Mouse (Mus musculus): ENCODE measurements at regions not wholly inside any gene's neighbourhood (a gene's known extent, or its start where the extent isn't known, plus 50 kb on each side); places are given as distances from the start of the nearest gene placed in this dataset.

- peak; percentile 42; the same call in 1 of the 2 replicates for ATAC-seq (ENCODE audit: insufficient number of reproducible peaks, insufficient read depth, low FRiP score, low read depth)
- H3K27me3 ChIP-seq (ENCODE audit: control insufficient read depth, insufficient read depth, low read length), result no peaks in the 10 kb centered on the region
- no peaks in the 10 kb centered on the region for H3K36me3 ChIP-seq (ENCODE audit: control insufficient read depth, insufficient read depth, low read length)
- H3K9me3 ChIP-seq (ENCODE audit: control insufficient read depth, low read depth, low read length), result no peaks in the 10 kb centered on the region
- no peak overlapping the region for H3K27ac ChIP-seq (ENCODE audit: low read length)
- H3K9ac ChIP-seq (replicated peaks; ENCODE audit: low read depth, low read length), result no peak overlapping the region
- WGBS, result 59% methylated on average over 8 of the region's 8 CpGs
- no peak overlapping the region for H3K4me3 ChIP-seq (ENCODE audit: low read depth, low read length)
- no peaks in the 10 kb centered on the region for H3K4me1 ChIP-seq (ENCODE audit: control insufficient read depth, insufficient read depth, low read length)
- H3K4me2 ChIP-seq (replicated peaks; ENCODE audit: low read depth, low read length), result no peak overlapping the region
Measured at GRCm38 (mm10) chr3:4796909-4797566, 953.6 kb upstream of the Gm8797 start.

GRCm38 (mm10) chr3:4797567-4797940, 953.1 kb upstream of the Gm8797 start:
- no peaks in the 10 kb centered on the region for H3K9me3 ChIP-seq (ENCODE audit: control insufficient read depth, low read depth, low read length)
- WGBS, result 82% methylated on average over 6 of the region's 6 CpGs
- no peak overlapping the region for H3K4me3 ChIP-seq (ENCODE audit: low read depth, low read length)
- no peak overlapping the region for H3K4me2 ChIP-seq (replicated peaks; ENCODE audit: low read depth, low read length)
- H3K27ac ChIP-seq (ENCODE audit: low read length), result no peak overlapping the region
- H3K27me3 ChIP-seq (ENCODE audit: control insufficient read depth, insufficient read depth, low read length), result no peaks in the 10 kb centered on the region
- H3K4me1 ChIP-seq (ENCODE audit: control insufficient read depth, insufficient read depth, low read length), result no peaks in the 10 kb centered on the region
- no peaks in the 10 kb centered on the region for H3K36me3 ChIP-seq (ENCODE audit: control insufficient read depth, insufficient read depth, low read length)
- no peak overlapping the region for H3K9ac ChIP-seq (replicated peaks; ENCODE audit: low read depth, low read length)
- ATAC-seq (ENCODE audit: insufficient number of reproducible peaks, insufficient read depth, low FRiP score, low read depth), result no peak

- Histone ChIP-seq H3K4me3 (ENCODE audit: low read depth, low read length) (no peak overlapping the region), H3K27ac (ENCODE audit: low read length) (no peak overlapping the region), H3K9me3 (ENCODE audit: control insufficient read depth, low read depth, low read length) (no peaks in the 10 kb centered on the region), H3K4me1 (ENCODE audit: control insufficient read depth, insufficient read depth, low read length) (no peaks in the 10 kb centered on the region), H3K36me3 (ENCODE audit: control insufficient read depth, insufficient read depth, low read length) (no peaks in the 10 kb centered on the region), H3K27me3 (ENCODE audit: control insufficient read depth, insufficient read depth, low read length) (no peaks in the 10 kb centered on the region), H3K9ac (replicated peaks; ENCODE audit: low read depth, low read length) (no peak overlapping the region), H3K4me2 (replicated peaks; ENCODE audit: low read depth, low read length) (no peak overlapping the region)
- 73% methylated on average over 3 of the region's 3 CpGs for WGBS
- ATAC-seq (ENCODE audit: insufficient number of reproducible peaks, insufficient read depth, low FRiP score, low read depth), result no peak
Measured at GRCm38 (mm10) chr3:4798366-4798765, 952.2 kb upstream of the Gm8797 start.

GRCm38 (mm10) chr3:4834459-4834858, 916.1 kb upstream of the Gm8797 start:
- WGBS, result 90% methylated on average over 1 of the region's 1 CpGs
- H3K4me1 ChIP-seq (ENCODE audit: control insufficient read depth, insufficient read depth, low read length), result no peaks in the 10 kb centered on the region
- H3K9ac ChIP-seq (replicated peaks; ENCODE audit: low read depth, low read length), result no peak overlapping the region
- H3K27me3 ChIP-seq (ENCODE audit: control insufficient read depth, insufficient read depth, low read length), result no peaks in the 10 kb centered on the region
- no peaks in the 10 kb centered on the region for H3K36me3 ChIP-seq (ENCODE audit: control insufficient read depth, insufficient read depth, low read length)
- no peak for ATAC-seq (ENCODE audit: insufficient number of reproducible peaks, insufficient read depth, low FRiP score, low read depth)
- H3K9me3 ChIP-seq (ENCODE audit: control insufficient read depth, low read depth, low read length), result no peaks in the 10 kb centered on the region
- H3K4me2 ChIP-seq (replicated peaks; ENCODE audit: low read depth, low read length), result no peak overlapping the region
- no peak overlapping the region for H3K4me3 ChIP-seq (ENCODE audit: low read depth, low read length)
- no peak overlapping the region for H3K27ac ChIP-seq (ENCODE audit: low read length)

GRCm38 (mm10) chr3:4835645-4836044, 915.0 kb upstream of the Gm8797 start:
- no peaks in the 10 kb centered on the region for H3K36me3 ChIP-seq (ENCODE audit: control insufficient read depth, insufficient read depth, low read length)
- 92% methylated on average over 1 of the region's 1 CpGs for WGBS
- H3K27me3 ChIP-seq (ENCODE audit: control insufficient read depth, insufficient read depth, low read length), result no peaks in the 10 kb centered on the region
- H3K4me2 ChIP-seq (replicated peaks; ENCODE audit: low read depth, low read length), result no peak overlapping the region
- no peak overlapping the region for H3K27ac ChIP-seq (ENCODE audit: low read length)
- no peaks in the 10 kb centered on the region for H3K9me3 ChIP-seq (ENCODE audit: control insufficient read depth, low read depth, low read length)
- H3K9ac ChIP-seq (replicated peaks; ENCODE audit: low read depth, low read length), result no peak overlapping the region
- no peak overlapping the region for H3K4me3 ChIP-seq (ENCODE audit: low read depth, low read length)
- H3K4me1 ChIP-seq (ENCODE audit: control insufficient read depth, insufficient read depth, low read length), result no peaks in the 10 kb centered on the region
- no peak for ATAC-seq (ENCODE audit: insufficient number of reproducible peaks, insufficient read depth, low FRiP score, low read depth)

- no peak for ATAC-seq (ENCODE audit: insufficient number of reproducible peaks, insufficient read depth, low FRiP score, low read depth)
- Histone ChIP-seq H3K27me3 (ENCODE audit: control insufficient read depth, insufficient read depth, low read length) (no peaks in the 10 kb centered on the region), H3K4me3 (ENCODE audit: low read depth, low read length) (no peak overlapping the region), H3K9me3 (ENCODE audit: control insufficient read depth, low read depth, low read length) (no peaks in the 10 kb centered on the region), H3K4me2 (replicated peaks; ENCODE audit: low read depth, low read length) (no peak overlapping the region), H3K9ac (replicated peaks; ENCODE audit: low read depth, low read length) (no peak overlapping the region), H3K27ac (ENCODE audit: low read length) (no peak overlapping the region), H3K36me3 (ENCODE audit: control insufficient read depth, insufficient read depth, low read length) (no peaks in the 10 kb centered on the region), H3K4me1 (ENCODE audit: control insufficient read depth, insufficient read depth, low read length) (no peaks in the 10 kb centered on the region)
- WGBS, result 74% methylated on average over 1 of the region's 1 CpGs
Measured at GRCm38 (mm10) chr3:4836888-4837287, 913.7 kb upstream of the Gm8797 start.

GRCm38 (mm10) chr3:4854958-4855566, 895.5 kb upstream of the Gm8797 start:
- Histone ChIP-seq H3K36me3 (ENCODE audit: control insufficient read depth, insufficient read depth, low read length) (no peaks in the 10 kb centered on the region), H3K4me3 (ENCODE audit: low read depth, low read length) (no peak overlapping the region), H3K27me3 (ENCODE audit: control insufficient read depth, insufficient read depth, low read length) (no peaks in the 10 kb centered on the region), H3K27ac (ENCODE audit: low read length) (no peak overlapping the region), H3K4me2 (replicated peaks; ENCODE audit: low read depth, low read length) (no peak overlapping the region), H3K4me1 (ENCODE audit: control insufficient read depth, insufficient read depth, low read length) (no peaks in the 10 kb centered on the region), H3K9ac (replicated peaks; ENCODE audit: low read depth, low read length) (no peak overlapping the region), H3K9me3 (ENCODE audit: control insufficient read depth, low read depth, low read length) (no peaks in the 10 kb centered on the region)
- WGBS, result 81% methylated on average over 1 of the region's 1 CpGs
- no peak for ATAC-seq (ENCODE audit: insufficient number of reproducible peaks, insufficient read depth, low FRiP score, low read depth)

- Histone ChIP-seq H3K4me3 (ENCODE audit: low read depth, low read length) (no peak overlapping the region), H3K9me3 (ENCODE audit: control insufficient read depth, low read depth, low read length) (no peaks in the 10 kb centered on the region), H3K36me3 (ENCODE audit: control insufficient read depth, insufficient read depth, low read length) (no peaks in the 10 kb centered on the region), H3K4me2 (replicated peaks; ENCODE audit: low read depth, low read length) (no peak overlapping the region), H3K4me1 (ENCODE audit: control insufficient read depth, insufficient read depth, low read length) (no peaks in the 10 kb centered on the region), H3K9ac (replicated peaks; ENCODE audit: low read depth, low read length) (no peak overlapping the region), H3K27me3 (ENCODE audit: control insufficient read depth, insufficient read depth, low read length) (no peaks in the 10 kb centered on the region), H3K27ac (ENCODE audit: low read length) (no peak overlapping the region)
- no peak for ATAC-seq (ENCODE audit: insufficient number of reproducible peaks, insufficient read depth, low FRiP score, low read depth)
Measured at GRCm38 (mm10) chr3:4856571-4856970, 894.0 kb upstream of the Gm8797 start.

GRCm38 (mm10) chr3:4866226-4866625, 884.4 kb upstream of the Gm8797 start:
- 62% methylated on average over 1 of the region's 1 CpGs for WGBS
- Histone ChIP-seq H3K9ac (replicated peaks; ENCODE audit: low read depth, low read length) (no peak overlapping the region), H3K27ac (ENCODE audit: low read length) (no peak overlapping the region), H3K36me3 (ENCODE audit: control insufficient read depth, insufficient read depth, low read length) (no peaks in the 10 kb centered on the region), H3K4me3 (ENCODE audit: low read depth, low read length) (no peak overlapping the region), H3K27me3 (ENCODE audit: control insufficient read depth, insufficient read depth, low read length) (no peaks in the 10 kb centered on the region), H3K4me1 (ENCODE audit: control insufficient read depth, insufficient read depth, low read length) (no peaks in the 10 kb centered on the region), H3K4me2 (replicated peaks; ENCODE audit: low read depth, low read length) (no peak overlapping the region), H3K9me3 (ENCODE audit: control insufficient read depth, low read depth, low read length) (no peaks in the 10 kb centered on the region)
- ATAC-seq (ENCODE audit: insufficient number of reproducible peaks, insufficient read depth, low FRiP score, low read depth), result no peak

All from stomach, embryonic 14.5 days (tissue).